In the genomic region with DNA sequence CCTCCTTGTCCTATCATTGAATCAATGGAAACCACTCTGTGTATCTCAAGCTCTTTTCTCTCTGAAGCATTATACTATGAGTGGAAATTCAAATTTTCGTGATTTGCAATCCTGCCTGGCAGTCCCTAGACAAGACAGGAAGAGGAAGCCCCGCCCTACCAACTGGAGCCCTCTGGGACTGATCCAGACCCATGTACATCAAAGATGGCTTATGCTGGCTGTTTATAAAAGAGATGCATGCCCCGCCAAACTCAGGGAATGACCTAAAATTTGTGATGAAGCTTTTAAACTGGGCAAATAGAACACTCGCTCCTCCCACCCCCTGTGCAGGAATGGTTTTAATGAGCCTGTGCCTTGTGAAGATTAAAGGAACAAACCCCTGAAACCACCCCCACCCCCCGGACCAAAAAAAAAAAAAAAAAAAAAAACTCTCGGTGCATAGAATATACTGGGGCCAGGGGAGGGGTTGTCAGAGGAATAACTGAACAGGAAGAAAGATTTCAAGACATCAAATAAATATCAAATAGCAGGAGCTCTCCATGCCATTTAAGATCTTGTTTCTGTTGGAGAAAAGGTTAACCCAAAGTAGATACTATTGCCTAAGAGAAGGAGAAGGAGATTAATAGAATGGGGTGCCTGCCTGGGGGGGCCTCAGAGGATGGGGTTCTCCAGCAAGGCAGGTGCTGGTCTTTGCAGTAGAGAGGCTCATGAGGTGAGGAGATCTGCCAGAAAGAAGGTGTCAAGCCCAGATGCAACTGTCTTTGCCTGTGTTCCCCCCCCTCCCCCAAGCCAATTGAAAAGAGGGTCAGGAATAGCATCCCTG, we compare ENCODE assay signal across 9 mouse cellular contexts.
A peak's percentile ranks its signal among the peaks of the same experiment; 100 is the strongest.
DNase-seq lines count a peak whose midpoint lies in the region; ATAC-seq and TF ChIP-seq lines count a peak whose summit lies in the region.
"Had no signal": no experiment of that assay in that cellular context is flagged by ENCODE, and none has a peak within 500 bp of the region (broad histone marks: within the 10 kb centered on the region; RNA-seq: fewer than 3 reads in every experiment).

No protein-coding gene starts in this region.

- peak overlapping the region; percentile 56 for H3K27ac ChIP-seq in cerebellum, adult 2 months (ENCODE audit: insufficient read depth, low read length)
- no peak overlapping the region for H3K27ac ChIP-seq in liver, postnatal 0 days (ENCODE audit: low read depth)
- H3K27ac ChIP-seq in hindbrain, embryonic 13.5 days, result no peak overlapping the region
- no peak overlapping the region for H3K27ac ChIP-seq in heart, embryonic 11.5 days (ENCODE audit: low read depth, low read length)
- no peak overlapping the region for H3K27ac ChIP-seq in hindbrain, embryonic 12.5 days
- H3K27ac ChIP-seq: heart, embryonic 13.5 days had no signal

- no peaks in the 10 kb centered on the region for H3K27me3 ChIP-seq in cerebellum, adult 2 months (ENCODE audit: control insufficient read depth, insufficient read depth, low read length)
- no peaks in the 10 kb centered on the region for H3K27me3 ChIP-seq in liver, postnatal 0 days (ENCODE audit: insufficient read depth, low read length)
- no peaks in the 10 kb centered on the region for H3K27me3 ChIP-seq in hindbrain, embryonic 13.5 days
- no peaks in the 10 kb centered on the region for H3K27me3 ChIP-seq in heart, embryonic 11.5 days (ENCODE audit: control insufficient read depth, insufficient read depth, low read length)
- no peaks in the 10 kb centered on the region for H3K27me3 ChIP-seq in hindbrain, embryonic 12.5 days
- H3K27me3 ChIP-seq: heart, embryonic 13.5 days had no signal

- no peak overlapping the region for H3K9ac ChIP-seq in liver, postnatal 0 days (replicated peaks)
- no peak overlapping the region for H3K9ac ChIP-seq in hindbrain, embryonic 13.5 days
- no peak overlapping the region for H3K9ac ChIP-seq in heart, embryonic 11.5 days (ENCODE audit: low read depth, low read length)
- H3K9ac ChIP-seq in hindbrain, embryonic 12.5 days, result no peak overlapping the region
- H3K9ac ChIP-seq: heart, embryonic 13.5 days had no signal

- TF ChIP-seq POLR2A in cerebellum, adult 2 months (IDR thresholded peaks at IDR 0.05; ENCODE audit: borderline replicate concordance, insufficient read depth, low read length), result no peak

- H3K4me2 ChIP-seq in liver, postnatal 0 days (ENCODE audit: low read depth, low read length), result no peak overlapping the region
- no peak overlapping the region for H3K4me2 ChIP-seq in hindbrain, embryonic 13.5 days
- no peak overlapping the region for H3K4me2 ChIP-seq in heart, embryonic 11.5 days
- H3K4me2 ChIP-seq in hindbrain, embryonic 12.5 days (replicated peaks), result no peak overlapping the region
- H3K4me2 ChIP-seq: heart, embryonic 13.5 days had no signal

- no peaks in the 10 kb centered on the region for H3K36me3 ChIP-seq in liver, postnatal 0 days (replicated peaks; ENCODE audit: insufficient read depth, low read length)
- H3K36me3 ChIP-seq in hindbrain, embryonic 13.5 days, result no peaks in the 10 kb centered on the region
- no peaks in the 10 kb centered on the region for H3K36me3 ChIP-seq in heart, embryonic 11.5 days (ENCODE audit: control insufficient read depth, insufficient read depth, low read length)
- H3K36me3 ChIP-seq in hindbrain, embryonic 12.5 days, result no peaks in the 10 kb centered on the region
- H3K36me3 ChIP-seq: heart, embryonic 13.5 days had no signal

- no peak overlapping the region for H3K4me3 ChIP-seq in cerebellum, adult 2 months (replicated peaks; ENCODE audit: insufficient read depth, low read depth, low read length)
- H3K4me3 ChIP-seq in liver, postnatal 0 days (ENCODE audit: low read depth, low read length), result no peak overlapping the region
- no peak overlapping the region for H3K4me3 ChIP-seq in hindbrain, embryonic 13.5 days
- no peak overlapping the region for H3K4me3 ChIP-seq in heart, embryonic 11.5 days (ENCODE audit: low read depth, low read length)
- no peak overlapping the region for H3K4me3 ChIP-seq in hindbrain, embryonic 12.5 days
- H3K4me3 ChIP-seq: heart, embryonic 13.5 days had no signal

- TF ChIP-seq EP300 in liver, postnatal 0 days (IDR thresholded peaks at IDR 0.05; ENCODE audit: low read depth), result no peak

- 5% methylated on average over 6 of the region's 6 CpGs for WGBS in cerebellum, adult 2 months
- 61% methylated on average over 6 of the region's 6 CpGs for WGBS in liver, postnatal 0 days (ENCODE audit: insufficient replicate concordance)
- 76% methylated on average over 6 of the region's 6 CpGs for WGBS in hindbrain, embryonic 13.5 days
- 67% methylated on average over 6 of the region's 6 CpGs for WGBS in heart, embryonic 11.5 days (ENCODE audit: insufficient replicate concordance)
- 60% methylated on average over 6 of the region's 6 CpGs for WGBS in hindbrain, embryonic 12.5 days

- no peak for TF ChIP-seq CTCF in cerebellum, adult 2 months (IDR thresholded peaks at IDR 0.05; ENCODE audit: borderline replicate concordance, insufficient read depth, low read depth, low read length)
- TF ChIP-seq CTCF in liver, postnatal 0 days (IDR thresholded peaks at IDR 0.05; ENCODE audit: low read depth), result no peak

- no peak for ATAC-seq in liver, postnatal 0 days
- no peak for ATAC-seq in hindbrain, embryonic 13.5 days (ENCODE audit: low FRiP score)
- no peak for ATAC-seq in heart, embryonic 11.5 days (replicated peaks; ENCODE audit: insufficient number of reproducible peaks, low FRiP score, low TSS enrichment)
- no peak for ATAC-seq in hindbrain, embryonic 12.5 days (ENCODE audit: low FRiP score)

- DNase-seq in ZHBTc4 (ENCODE audit: low read depth, low spot score), result peak; percentile 53
- peak; percentile 84 to 92 for DNase-seq in cerebellum, adult 2 months
- peak; percentile 60 to 79 for DNase-seq in frontal cortex, postnatal 36 days (ENCODE audit: low spot score in 2 of 2)
- peak; percentile 28 for DNase-seq in lung, postnatal 14 days
- no peak for DNase-seq in liver, postnatal 0 days

- H3K4me1 ChIP-seq in cerebellum, adult 2 months (ENCODE audit: control insufficient read depth, insufficient read depth, low read length), result peaks cover 12% of the 10 kb centered on the region; the same call in 1 of the 2 replicates
- no peaks in the 10 kb centered on the region for H3K4me1 ChIP-seq in liver, postnatal 0 days (ENCODE audit: insufficient read depth)
- peaks cover 15% of the 10 kb centered on the region for H3K4me1 ChIP-seq in hindbrain, embryonic 13.5 days (replicated peaks)
- H3K4me1 ChIP-seq in heart, embryonic 11.5 days (ENCODE audit: control insufficient read depth, insufficient read depth, low read length), result no peaks in the 10 kb centered on the region
- H3K4me1 ChIP-seq in hindbrain, embryonic 12.5 days, result peaks cover 6% of the 10 kb centered on the region; the same call in 1 of the 2 replicates
- H3K4me1 ChIP-seq: heart, embryonic 13.5 days had no signal

- H3K9me3 ChIP-seq in liver, postnatal 0 days (ENCODE audit: low read length), result no peaks in the 10 kb centered on the region
- H3K9me3 ChIP-seq in hindbrain, embryonic 13.5 days, result no peaks in the 10 kb centered on the region
- H3K9me3 ChIP-seq in heart, embryonic 11.5 days (replicated peaks; ENCODE audit: control insufficient read depth, low read length), result no peaks in the 10 kb centered on the region
- H3K9me3 ChIP-seq in hindbrain, embryonic 12.5 days (replicated peaks), result no peaks in the 10 kb centered on the region
- H3K9me3 ChIP-seq: heart, embryonic 13.5 days had no signal
